17 mouse cellular contexts compared by ENCODE assay signal in genomic region chr3:68764336-68764735, GRCm38 (mm10).
DNase-seq lines count a peak whose midpoint lies in the region; ATAC-seq and TF ChIP-seq lines count a peak whose summit lies in the region.
"Had no signal": no experiment of that assay in that cellular context is flagged by ENCODE, and none has a peak within 500 bp of the region (broad histone marks: within the 10 kb centered on the region; RNA-seq: fewer than 3 reads in every experiment).

No protein-coding gene starts in this region.

- peaks cover 38% of the 10 kb centered on the region for H3K4me1 ChIP-seq in heart, embryonic 11.5 days (ENCODE audit: control insufficient read depth, insufficient read depth, low read length)
- peaks cover 34% of the 10 kb centered on the region for H3K4me1 ChIP-seq in heart, embryonic 15.5 days (replicated peaks)
- H3K4me1 ChIP-seq in forebrain, postnatal 0 days (ENCODE audit: insufficient read depth): no peaks in the 10 kb centered on the region
- H3K4me1 ChIP-seq in hindbrain, postnatal 0 days (ENCODE audit: insufficient read depth, low read length): no peaks in the 10 kb centered on the region

- 37% methylated on average over 3 of the region's 4 CpGs for WGBS in heart, embryonic 11.5 days (ENCODE audit: insufficient replicate concordance)
- WGBS in heart, embryonic 15.5 days: 68% methylated on average over 4 of the region's 4 CpGs
- WGBS in forebrain, postnatal 0 days: 94% methylated on average over 4 of the region's 4 CpGs
- WGBS in hindbrain, postnatal 0 days: 86% methylated on average over 3 of the region's 4 CpGs

- no peak overlapping the region for H3K9ac ChIP-seq in heart, embryonic 11.5 days (ENCODE audit: low read depth, low read length)
- no peak overlapping the region for H3K9ac ChIP-seq in heart, embryonic 15.5 days
- no peak overlapping the region for H3K9ac ChIP-seq in forebrain, postnatal 0 days
- H3K9ac ChIP-seq in hindbrain, postnatal 0 days (replicated peaks; ENCODE audit: low read length): no peak overlapping the region
- H3K9ac ChIP-seq: embryonic facial prominence, embryonic 12.5 days; hindbrain, embryonic 12.5 days had no signal

- DNase-seq in heart, postnatal 25 days (ENCODE audit: low spot score): no peak
- DNase-seq in heart, adult 11 months: no peak
- DNase-seq in NIH3T3 (ENCODE audit: low read depth): peak; percentile 34
- DNase-seq in fibroblast of lung, adult 2 months (ENCODE audit: low read depth): peak; percentile 6
- DNase-seq in forebrain, postnatal 0 days: no peak
- DNase-seq in hindbrain, postnatal 0 days (ENCODE audit: low spot score): no peak
- DNase-seq: cerebellum, adult 11-12 months; cerebellum, adult 9-10 months; cerebellum, postnatal 25 days; kidney, adult 18-20 months had no signal

- peak overlapping the region; percentile 68 for H3K27ac ChIP-seq in heart, embryonic 11.5 days (ENCODE audit: low read depth, low read length)
- H3K27ac ChIP-seq in heart, embryonic 15.5 days: peak overlapping the region; percentile 48
- H3K27ac ChIP-seq in forebrain, postnatal 0 days (ENCODE audit: low read depth, low read length): no peak overlapping the region
- no peak overlapping the region for H3K27ac ChIP-seq in hindbrain, postnatal 0 days
- H3K27ac ChIP-seq: embryonic facial prominence, embryonic 12.5 days; hindbrain, embryonic 12.5 days had no signal

- no peak for ATAC-seq in heart, embryonic 11.5 days (replicated peaks; ENCODE audit: insufficient number of reproducible peaks, low FRiP score, low TSS enrichment)
- ATAC-seq in heart, embryonic 15.5 days (replicated peaks; ENCODE audit: insufficient number of reproducible peaks, insufficient read depth, low FRiP score, low read depth): no peak
- no peak for ATAC-seq in forebrain, postnatal 0 days
- ATAC-seq in hindbrain, postnatal 0 days: no peak
- ATAC-seq: forebrain, embryonic 14.5 days; hindbrain, embryonic 16.5 days had no signal

- no peaks in the 10 kb centered on the region for H3K9me3 ChIP-seq in heart, embryonic 11.5 days (replicated peaks; ENCODE audit: control insufficient read depth, low read length)
- H3K9me3 ChIP-seq in heart, embryonic 15.5 days (replicated peaks): no peaks in the 10 kb centered on the region
- H3K9me3 ChIP-seq in forebrain, postnatal 0 days (ENCODE audit: low read length): no peaks in the 10 kb centered on the region
- no peaks in the 10 kb centered on the region for H3K9me3 ChIP-seq in hindbrain, postnatal 0 days (ENCODE audit: low read length)
- H3K9me3 ChIP-seq: embryonic facial prominence, embryonic 12.5 days; hindbrain, embryonic 12.5 days had no signal

- intact Hi-C loops in heart, postnatal 25 days (cut with DNase I): no loop called here

- no peaks in the 10 kb centered on the region for H3K36me3 ChIP-seq in heart, embryonic 11.5 days (ENCODE audit: control insufficient read depth, insufficient read depth, low read length)
- H3K36me3 ChIP-seq in heart, embryonic 15.5 days: no peaks in the 10 kb centered on the region
- H3K36me3 ChIP-seq in forebrain, postnatal 0 days (ENCODE audit: insufficient read depth): no peaks in the 10 kb centered on the region
- no peaks in the 10 kb centered on the region for H3K36me3 ChIP-seq in hindbrain, postnatal 0 days (ENCODE audit: insufficient read depth, low read length)
- H3K36me3 ChIP-seq: embryonic facial prominence, embryonic 12.5 days; hindbrain, embryonic 12.5 days had no signal

- no peaks in the 10 kb centered on the region for H3K27me3 ChIP-seq in heart, embryonic 11.5 days (ENCODE audit: control insufficient read depth, insufficient read depth, low read length)
- no peaks in the 10 kb centered on the region for H3K27me3 ChIP-seq in heart, embryonic 15.5 days
- no peaks in the 10 kb centered on the region for H3K27me3 ChIP-seq in forebrain, postnatal 0 days (ENCODE audit: insufficient read depth, low read length)
- no peaks in the 10 kb centered on the region for H3K27me3 ChIP-seq in hindbrain, postnatal 0 days (ENCODE audit: insufficient read depth, low read length)
- H3K27me3 ChIP-seq: CH12.LX; embryonic facial prominence, embryonic 12.5 days; hindbrain, embryonic 12.5 days had no signal

- no peak overlapping the region for H3K4me2 ChIP-seq in heart, embryonic 11.5 days
- no peak overlapping the region for H3K4me2 ChIP-seq in heart, embryonic 15.5 days
- no peak overlapping the region for H3K4me2 ChIP-seq in forebrain, postnatal 0 days (ENCODE audit: low read depth)
- no peak overlapping the region for H3K4me2 ChIP-seq in hindbrain, postnatal 0 days (ENCODE audit: low read depth, low read length)
- H3K4me2 ChIP-seq: embryonic facial prominence, embryonic 12.5 days; hindbrain, embryonic 12.5 days had no signal

- no peak overlapping the region for H3K4me3 ChIP-seq in heart, embryonic 11.5 days (ENCODE audit: low read depth, low read length)
- H3K4me3 ChIP-seq in heart, embryonic 15.5 days: no peak overlapping the region
- H3K4me3 ChIP-seq in forebrain, postnatal 0 days (ENCODE audit: low read depth, low read length): no peak overlapping the region
- H3K4me3 ChIP-seq in hindbrain, postnatal 0 days (ENCODE audit: low read length): no peak overlapping the region
- H3K4me3 ChIP-seq: embryonic facial prominence, embryonic 12.5 days; hindbrain, embryonic 12.5 days had no signal

- TF ChIP-seq CTCF in forebrain, postnatal 0 days (IDR thresholded peaks at IDR 0.05; ENCODE audit: low read depth): no peak
- TF ChIP-seq CTCF in hindbrain, postnatal 0 days (IDR thresholded peaks at IDR 0.05; ENCODE audit: low read depth): no peak

Comparison
In these comparisons a context has a peak if more than half of its experiments do, and no peak if none do; other contexts are left out.
1. H3K27ac ChIP-seq: peak in heart, embryonic 11.5 days (single experiment) and heart, embryonic 15.5 days (single experiment); none in forebrain, postnatal 0 days (single experiment) and hindbrain, postnatal 0 days (single experiment).
2. DNase-seq: peak in NIH3T3 (single experiment) and fibroblast of lung, adult 2 months (single experiment); none in heart, postnatal 25 days (single experiment), heart, adult 11 months (single experiment), forebrain, postnatal 0 days (single experiment) and hindbrain, postnatal 0 days (single experiment).